Mouse (Mus musculus): ENCODE measurements at regions not wholly inside any gene's neighbourhood (a gene's known extent, or its start where the extent isn't known, plus 50 kb on each side); places are given as distances from the start of the nearest gene placed in this dataset.

DNA sequence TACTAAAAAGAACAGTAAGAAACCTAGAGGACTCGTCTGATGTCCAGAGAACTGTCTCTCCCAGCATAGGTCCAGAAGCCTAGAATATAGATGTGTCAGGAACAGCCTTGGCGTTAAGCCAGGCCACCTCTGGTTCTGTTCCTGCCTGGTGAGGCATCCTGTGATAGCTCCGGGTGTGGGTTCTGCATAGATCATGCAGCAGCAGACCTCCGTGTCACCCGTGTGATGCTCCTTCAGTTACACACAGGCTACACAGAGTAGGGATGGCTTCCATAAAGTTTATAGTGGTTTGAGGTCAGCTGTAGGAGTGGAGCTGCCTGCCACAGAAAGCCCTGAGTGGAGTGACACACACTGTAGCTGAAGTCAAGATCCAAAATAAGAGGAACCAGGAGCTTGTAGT lies 163.6 kb upstream of the Stt3b start:
- H3K27me3 ChIP-seq (ENCODE audit: insufficient read depth, poor library complexity, severe bottlenecking) = no peaks in the 10 kb centered on the region
- no peaks in the 10 kb centered on the region for H3K9me3 ChIP-seq
- no peak overlapping the region for H3K27ac ChIP-seq
- no peak overlapping the region for H3K4me3 ChIP-seq
- 90% methylated on average over 5 of the region's 5 CpGs for WGBS
- H3K36me3 ChIP-seq = no peaks in the 10 kb centered on the region
- DNase-seq (ENCODE audit: low spot score) = no peak
- 0 out of 2 replicates have a peak, but pooled peaks cover 3% of the 10 kb centered on the region for H3K4me1 ChIP-seq

DNA sequence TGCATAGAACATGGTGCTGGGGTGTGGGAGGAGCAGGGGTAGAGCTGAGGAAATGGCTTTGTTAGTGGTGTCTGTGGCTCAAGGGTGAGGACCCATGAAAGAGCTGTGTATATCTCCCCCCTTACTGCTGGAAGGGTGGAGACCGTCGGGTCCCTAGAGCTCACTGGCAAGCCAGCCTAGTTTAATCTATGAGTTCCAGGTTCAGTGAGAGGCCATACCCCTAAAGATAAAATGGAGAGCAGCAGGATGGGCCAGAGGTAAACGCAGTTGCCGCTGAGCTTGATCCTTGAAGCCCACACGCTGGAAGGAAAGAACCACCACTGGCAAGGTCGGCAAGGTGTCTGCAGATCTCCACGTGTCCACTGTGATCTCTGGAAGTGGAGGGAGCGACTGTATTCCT lies 164.1 kb upstream of the Stt3b start:
- DNase-seq (ENCODE audit: low spot score) = no peak
- Histone ChIP-seq H3K9me3 (no peaks in the 10 kb centered on the region), H3K36me3 (no peaks in the 10 kb centered on the region), H3K27ac (no peak overlapping the region), H3K4me3 (no peak overlapping the region), H3K4me1 (0 out of 2 replicates have a peak, but pooled peaks cover 5% of the 10 kb centered on the region), H3K27me3 (ENCODE audit: insufficient read depth, poor library complexity, severe bottlenecking) (no peaks in the 10 kb centered on the region)
- WGBS = 84% methylated on average over 8 of the region's 8 CpGs

GRCm38 (mm10) chr9:115476205-115476604 lies 166.0 kb upstream of the Stt3b start:
- Histone ChIP-seq H3K27me3 (ENCODE audit: insufficient read depth, poor library complexity, severe bottlenecking) (no peaks in the 10 kb centered on the region), H3K27ac (no peak overlapping the region), H3K36me3 (no peaks in the 10 kb centered on the region), H3K4me3 (no peak overlapping the region), H3K9me3 (no peaks in the 10 kb centered on the region), H3K4me1 (0 out of 2 replicates have a peak, but pooled peaks cover 7% of the 10 kb centered on the region)
- no peak for DNase-seq (ENCODE audit: low spot score)
- 84% methylated on average over 17 of the region's 17 CpGs for WGBS

GRCm38 (mm10) chr9:115477556-115478220 lies 167.5 kb upstream of the Stt3b start:
- H3K4me1 ChIP-seq = 0 out of 2 replicates have a peak, but pooled peaks cover 7% of the 10 kb centered on the region
- WGBS = 86% methylated on average over 6 of the region's 6 CpGs
- no peak for DNase-seq (ENCODE audit: low spot score)
- H3K4me3 ChIP-seq = no peak overlapping the region
- no peaks in the 10 kb centered on the region for H3K9me3 ChIP-seq
- H3K36me3 ChIP-seq = no peaks in the 10 kb centered on the region
- no peaks in the 10 kb centered on the region for H3K27me3 ChIP-seq (ENCODE audit: insufficient read depth, poor library complexity, severe bottlenecking)
- no peak overlapping the region for H3K27ac ChIP-seq

- no peak for DNase-seq (ENCODE audit: low spot score)
- 76% methylated on average over 3 of the region's 3 CpGs for WGBS
- 0 out of 2 replicates have a peak, but pooled peaks cover 7% of the 10 kb centered on the region for H3K4me1 ChIP-seq
- H3K4me3 ChIP-seq = no peak overlapping the region
- no peaks in the 10 kb centered on the region for H3K9me3 ChIP-seq
- no peaks in the 10 kb centered on the region for H3K27me3 ChIP-seq (ENCODE audit: insufficient read depth, poor library complexity, severe bottlenecking)
- no peak overlapping the region for H3K27ac ChIP-seq
- H3K36me3 ChIP-seq = no peaks in the 10 kb centered on the region
These were observed 168.7 kb upstream of the Stt3b start for GRCm38 (mm10) chr9:115478946-115479345.

- H3K27ac ChIP-seq = no peak overlapping the region
- no peaks in the 10 kb centered on the region for H3K36me3 ChIP-seq
- no peak overlapping the region for H3K4me3 ChIP-seq
- no peak for DNase-seq (ENCODE audit: low spot score)
- no peaks in the 10 kb centered on the region for H3K27me3 ChIP-seq (ENCODE audit: insufficient read depth, poor library complexity, severe bottlenecking)
- H3K4me1 ChIP-seq = 0 out of 2 replicates have a peak, but pooled peaks cover 7% of the 10 kb centered on the region
- 69% methylated on average over 5 of the region's 5 CpGs for WGBS
- H3K9me3 ChIP-seq = no peaks in the 10 kb centered on the region
These were observed 171.0 kb upstream of the Stt3b start for GRCm38 (mm10) chr9:115481176-115481575.

- Histone ChIP-seq H3K27me3 (ENCODE audit: insufficient read depth, poor library complexity, severe bottlenecking) (no peaks in the 10 kb centered on the region), H3K36me3 (no peaks in the 10 kb centered on the region), H3K9me3 (no peaks in the 10 kb centered on the region), H3K4me1 (0 out of 2 replicates have a peak, but pooled peaks cover 7% of the 10 kb centered on the region), H3K27ac (no peak overlapping the region), H3K4me3 (no peak overlapping the region)
- WGBS = 84% methylated on average over 7 of the region's 7 CpGs
- no peak for DNase-seq (ENCODE audit: low spot score)
These were observed 172.8 kb upstream of the Stt3b start for GRCm38 (mm10) chr9:115483024-115483423.

- no peak overlapping the region for H3K4me3 ChIP-seq
- no peaks in the 10 kb centered on the region for H3K9me3 ChIP-seq
- H3K4me1 ChIP-seq = 0 out of 2 replicates have a peak, but pooled peaks cover 5% of the 10 kb centered on the region
- no peak overlapping the region for H3K27ac ChIP-seq
- 53% methylated on average over 2 of the region's 2 CpGs for WGBS
- DNase-seq (ENCODE audit: low spot score) = no peak
- no peaks in the 10 kb centered on the region for H3K27me3 ChIP-seq (ENCODE audit: insufficient read depth, poor library complexity, severe bottlenecking)
- H3K36me3 ChIP-seq = no peaks in the 10 kb centered on the region
These were observed 173.5 kb upstream of the Stt3b start for GRCm38 (mm10) chr9:115483721-115484120.

GRCm38 (mm10) chr9:115484408-115484807 lies 174.2 kb upstream of the Stt3b start:
- DNase-seq (ENCODE audit: low spot score) = no peak
- no peaks in the 10 kb centered on the region for H3K27me3 ChIP-seq (ENCODE audit: insufficient read depth, poor library complexity, severe bottlenecking)
- no peaks in the 10 kb centered on the region for H3K9me3 ChIP-seq
- WGBS = 81% methylated on average over 1 of the region's 1 CpGs
- 0 out of 2 replicates have a peak, but pooled peaks cover 2% of the 10 kb centered on the region for H3K4me1 ChIP-seq
- H3K4me3 ChIP-seq = no peak overlapping the region
- H3K27ac ChIP-seq = no peak overlapping the region
- no peaks in the 10 kb centered on the region for H3K36me3 ChIP-seq

GRCm38 (mm10) chr9:115485219-115485618 lies 175.0 kb upstream of the Stt3b start:
- no peak overlapping the region for H3K27ac ChIP-seq
- 84% methylated on average over 4 of the region's 4 CpGs for WGBS
- no peaks in the 10 kb centered on the region for H3K27me3 ChIP-seq (ENCODE audit: insufficient read depth, poor library complexity, severe bottlenecking)
- no peaks in the 10 kb centered on the region for H3K4me1 ChIP-seq
- no peaks in the 10 kb centered on the region for H3K36me3 ChIP-seq
- no peak for DNase-seq (ENCODE audit: low spot score)
- no peaks in the 10 kb centered on the region for H3K9me3 ChIP-seq
- H3K4me3 ChIP-seq = no peak overlapping the region

DNA sequence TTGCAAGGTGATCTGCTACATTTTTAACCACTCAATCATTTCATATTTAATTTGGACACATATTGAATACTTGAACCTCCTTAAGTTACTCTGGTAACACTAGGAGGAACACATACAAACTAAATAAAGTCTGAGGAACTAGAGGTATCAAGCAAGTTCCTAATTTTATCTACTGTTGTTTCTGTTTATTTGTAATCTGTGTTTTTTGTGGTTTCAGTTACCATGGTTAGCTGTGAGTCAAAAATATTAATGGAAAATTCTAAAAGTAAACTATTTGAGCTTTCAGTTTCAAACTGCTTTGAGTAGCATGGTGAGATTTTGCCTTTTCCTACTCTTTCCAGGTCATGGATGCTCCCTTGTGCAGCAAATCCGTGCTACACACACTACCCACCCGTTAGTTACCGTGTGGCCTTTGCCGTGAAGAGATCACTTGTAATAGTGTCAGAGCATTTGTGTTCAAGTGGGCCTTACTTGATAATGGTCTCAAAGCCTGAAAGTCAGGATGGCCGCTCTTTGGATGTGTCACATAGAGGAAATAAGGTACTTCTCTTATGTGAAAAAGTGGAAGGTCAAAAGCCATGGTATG lies 177.0 kb upstream of the Stt3b start:
- no peak for DNase-seq (ENCODE audit: low spot score)
- WGBS = 86% methylated on average over 5 of the region's 5 CpGs
- Histone ChIP-seq H3K36me3 (no peaks in the 10 kb centered on the region), H3K27me3 (ENCODE audit: insufficient read depth, poor library complexity, severe bottlenecking) (no peaks in the 10 kb centered on the region), H3K4me1 (no peaks in the 10 kb centered on the region), H3K27ac (no peak overlapping the region), H3K9me3 (no peaks in the 10 kb centered on the region), H3K4me3 (no peak overlapping the region)

DNA sequence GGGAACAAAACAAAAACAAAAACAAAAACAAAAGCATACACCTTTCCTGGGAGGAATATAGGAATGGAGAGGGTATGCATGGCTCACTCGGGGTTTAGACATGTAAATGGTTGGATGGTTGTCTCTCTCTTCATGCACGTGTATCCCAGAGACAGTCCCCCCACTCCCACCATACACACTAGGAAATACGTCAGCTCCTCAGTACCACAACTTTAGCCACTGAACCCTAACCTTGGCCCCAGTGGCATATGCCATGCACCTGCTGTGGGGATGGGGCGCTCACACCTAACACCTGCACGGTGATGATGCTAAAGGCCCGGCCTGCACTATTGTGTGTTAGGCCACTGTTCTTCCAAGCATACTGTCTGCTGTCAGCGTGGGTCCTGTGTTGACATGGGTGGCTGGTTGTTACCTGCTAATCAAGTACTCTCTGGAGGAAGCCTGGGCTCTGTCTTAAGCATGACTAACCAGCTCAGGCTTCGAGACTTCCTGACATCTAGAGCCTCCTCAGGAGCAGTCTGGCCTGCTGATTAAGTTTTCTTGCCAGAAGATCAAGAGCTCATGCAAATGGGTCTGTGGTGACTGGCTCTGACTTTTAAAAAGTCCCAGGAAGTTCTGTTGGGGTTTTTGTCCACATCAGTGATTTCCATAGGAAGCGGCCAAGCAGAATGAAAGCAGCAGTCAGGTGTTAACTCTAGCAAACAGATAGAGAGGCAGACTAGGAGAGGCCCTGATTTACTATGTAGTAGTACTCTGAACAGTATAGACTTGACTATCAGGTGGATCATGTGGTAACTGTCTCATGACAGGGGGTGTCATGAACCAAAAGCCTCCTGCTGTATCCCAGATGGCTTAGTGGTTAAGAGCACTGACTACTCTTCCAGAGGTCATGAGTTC lies 178.9 kb upstream of the Stt3b start:
- 78% methylated on average over 9 of the region's 9 CpGs for WGBS
- Histone ChIP-seq H3K9me3 (no peaks in the 10 kb centered on the region), H3K4me1 (no peaks in the 10 kb centered on the region), H3K4me3 (no peak overlapping the region), H3K27me3 (ENCODE audit: insufficient read depth, poor library complexity, severe bottlenecking) (no peaks in the 10 kb centered on the region), H3K36me3 (no peaks in the 10 kb centered on the region), H3K27ac (no peak overlapping the region)
- DNase-seq (ENCODE audit: low spot score) = no peak
